Mouse (Mus musculus) G1E (cell line): ENCODE results near the gene Ncor2.

ENCODE experiments used
- CTCF ChIP-seq: IDR thresholded peaks from 2 replicates; pipeline ENCODE4 v1.5.1; 2012; ENCODE audit warnings: low read depth, low read length, inconsistent platforms, mixed read lengths
- GATA1 ChIP-seq: IDR thresholded peaks from 2 replicates; pipeline ENCODE4 v1.6.1; 2012; ENCODE audit warnings: borderline replicate concordance, low read length, inconsistent platforms, mixed read lengths
- TAL1 ChIP-seq: conservative IDR thresholded peaks from 2 replicates; pipeline ENCODE4 v1.6.1; 2012; ENCODE audit warnings: low read depth, low read length, inconsistent platforms, mixed read lengths

GRCm38 (mm10) chr5:125053661-125054060 is 125.4 kb downstream of the Ncor2 start:
- no peak for TF ChIP-seq CTCF
- no peak for TF ChIP-seq TAL1
- TF ChIP-seq GATA1 = no peak
